Mouse (Mus musculus): ENCODE results near the gene RPS10-NUDT3.

- TF ChIP-seq CTCF (IDR thresholded peaks at IDR 0.05; ENCODE audit: control insufficient read depth, insufficient read depth, low read length) (no peak), POLR2A (IDR thresholded peaks at IDR 0.05; ENCODE audit: borderline replicate concordance, control insufficient read depth, low read depth, low read length) (no peak)
These were observed 46.8 kb downstream of the RPS10-NUDT3 start for GRCm38 (mm10) chr17:27588231-27588630.
